Mouse (Mus musculus) frontal cortex, postnatal 14 days (tissue): ENCODE measurements around the gene Ackr1.
A peak's percentile ranks its signal among the peaks of the same experiment; 100 is the strongest.

Experiments used
- DNase-seq, 2 experiments: peaks; one replicate each; pipeline ENCODE4 v3.0.0; 2022; ENCODE audit warnings: low spot score in 2 of 2

Ackr1 gene

GRCm38 (mm10) chr1:173333312-173334253, at the start of gene Ackr1:
TSS of gene Ackr1 (minus strand) at chr1:173333750.
- no peak for DNase-seq

DNA sequence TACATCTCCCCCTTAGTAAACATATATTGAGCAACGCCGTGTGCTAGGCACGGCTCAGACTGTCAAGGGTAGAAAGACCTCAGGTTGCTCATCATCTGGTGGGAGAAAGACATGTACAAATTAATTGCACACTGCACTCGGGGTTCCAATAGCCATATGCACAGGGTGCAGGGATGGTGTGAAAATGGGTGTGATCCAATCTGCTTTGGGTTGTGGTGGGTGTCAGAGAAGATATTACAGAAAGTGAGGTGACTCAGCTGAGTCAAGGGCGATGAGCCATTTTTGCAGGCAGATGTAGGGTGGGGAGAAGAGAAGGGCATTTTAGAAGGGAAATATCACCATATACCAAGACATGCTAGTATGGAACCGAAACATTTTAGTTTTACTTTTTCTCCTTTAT, 47.9 kb upstream of the Ackr1 start:
- no peak for DNase-seq

DNA sequence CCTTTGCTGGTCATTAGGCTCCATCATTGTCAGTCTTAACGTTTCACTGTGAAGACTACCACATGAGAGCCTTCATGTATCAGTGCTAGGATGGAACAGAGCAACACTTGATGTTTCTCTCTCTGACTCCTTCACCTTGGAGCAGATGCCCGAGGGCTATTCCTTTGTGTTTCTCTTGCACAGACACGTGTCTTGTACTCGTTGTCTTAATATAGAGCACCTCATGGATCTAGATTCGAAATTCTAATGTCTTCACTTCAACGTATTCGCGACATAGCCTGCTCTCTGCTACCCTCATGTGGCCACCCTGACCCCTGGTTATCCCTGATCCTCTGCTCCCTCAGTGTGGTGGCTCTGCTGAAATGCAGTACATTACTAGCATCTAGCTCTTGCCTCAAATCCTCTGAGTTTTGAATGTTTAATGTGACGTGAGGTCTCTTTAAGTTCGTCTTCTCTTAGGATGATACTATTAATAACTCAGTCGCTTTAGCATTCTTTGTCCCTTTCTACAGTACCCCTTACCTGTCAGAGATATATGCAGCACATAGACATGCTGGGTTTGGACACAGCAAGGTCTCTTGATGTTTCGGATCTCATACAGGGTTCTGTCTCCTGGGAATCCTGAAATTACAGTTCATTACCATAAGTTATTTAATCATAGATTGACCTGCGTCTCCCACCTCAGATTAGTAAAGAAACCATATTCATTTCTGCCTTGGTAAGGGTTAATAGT, 44.0 kb upstream of the Ackr1 start:
- DNase-seq = peak; percentile 56 to 70

- DNase-seq = no peak
Measured at GRCm38 (mm10) chr1:173374020-173374419, 40.5 kb upstream of the Ackr1 start.

GRCm38 (mm10) chr1:173371586-173371985, 38.0 kb upstream of the Ackr1 start:
- no peak for DNase-seq

DNA sequence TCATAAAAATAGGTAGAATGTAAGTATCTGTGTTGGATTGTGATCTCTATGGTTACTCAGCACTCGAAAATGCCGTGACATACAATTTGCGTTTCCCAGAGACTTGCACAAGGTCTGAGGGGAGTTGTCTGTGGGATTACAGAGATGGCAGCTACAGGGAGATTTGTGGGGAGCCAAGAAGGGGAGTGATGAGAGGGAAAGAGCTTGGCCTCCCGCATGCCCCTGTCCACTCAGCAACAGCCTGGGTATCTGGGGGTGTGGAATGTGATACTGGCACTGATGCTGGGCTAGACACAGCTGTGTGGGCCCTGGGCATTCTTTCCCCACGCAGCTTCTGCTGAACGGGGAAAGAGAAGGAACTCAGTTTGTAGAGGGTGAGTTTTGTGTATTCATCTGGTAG, 36.9 kb upstream of the Ackr1 start:
- no peak for DNase-seq

- DNase-seq = no peak
Measured at GRCm38 (mm10) chr1:173369611-173370010, 36.1 kb upstream of the Ackr1 start.

DNA sequence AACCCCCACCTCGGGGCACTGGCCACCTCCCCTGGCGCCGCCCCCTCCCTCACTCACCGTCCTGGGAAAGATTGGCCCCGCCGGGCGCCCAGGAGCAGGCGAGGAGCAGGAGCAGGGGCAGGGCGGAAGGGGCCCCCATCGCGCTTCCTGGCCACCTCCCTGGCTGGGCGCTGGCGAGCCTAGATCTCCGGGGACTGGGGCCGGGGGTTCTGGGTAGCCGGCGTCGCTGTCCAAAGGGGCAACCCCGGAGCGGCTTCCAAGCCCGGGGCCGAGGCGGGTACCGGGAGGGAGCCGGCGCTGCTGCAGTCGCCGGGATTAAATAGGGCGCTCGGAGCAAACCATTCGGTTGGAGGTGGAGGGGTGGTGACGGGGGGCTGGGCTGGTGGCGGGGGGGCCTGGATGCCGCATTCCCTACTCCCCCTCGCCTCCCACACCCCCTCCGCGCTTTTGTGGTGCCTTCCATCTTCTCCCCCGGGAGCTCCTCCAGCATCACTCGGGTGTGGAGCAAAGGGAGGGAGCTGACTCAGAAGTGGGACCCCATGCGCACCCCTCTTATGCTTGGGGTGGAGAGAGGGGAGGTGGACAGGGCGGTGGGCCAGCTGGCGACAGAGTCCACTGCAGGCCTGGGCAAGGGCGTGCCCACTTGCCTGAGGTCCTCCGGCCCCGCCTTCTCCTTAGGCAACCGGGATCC, 34.0 kb upstream of the Ackr1 start, which contains the start of gene Cadm3:
Cadm3 (minus strand) TSS at position 340 of the 691 bp plus-strand sequence.
- peak; percentile 53 to 72 for DNase-seq

- DNase-seq = peak in 1 of 2 experiments; percentile 27
Measured at GRCm38 (mm10) chr1:173366701-173367355, 33.3 kb upstream of the Ackr1 start.

GRCm38 (mm10) chr1:173365970-173366409, 32.4 kb upstream of the Ackr1 start:
- DNase-seq = no peak

GRCm38 (mm10) chr1:173364125-173364800, 30.7 kb upstream of the Ackr1 start:
- DNase-seq = no peak

- no peak for DNase-seq
Measured at GRCm38 (mm10) chr1:173363436-173363835, 29.9 kb upstream of the Ackr1 start.

- no peak for DNase-seq
Measured at GRCm38 (mm10) chr1:173361651-173362050, 28.1 kb upstream of the Ackr1 start.

- DNase-seq = no peak
Measured at GRCm38 (mm10) chr1:173359590-173360290, 26.2 kb upstream of the Ackr1 start.

- DNase-seq = no peak
Measured at GRCm38 (mm10) chr1:173357799-173358198, 24.2 kb upstream of the Ackr1 start.

DNA sequence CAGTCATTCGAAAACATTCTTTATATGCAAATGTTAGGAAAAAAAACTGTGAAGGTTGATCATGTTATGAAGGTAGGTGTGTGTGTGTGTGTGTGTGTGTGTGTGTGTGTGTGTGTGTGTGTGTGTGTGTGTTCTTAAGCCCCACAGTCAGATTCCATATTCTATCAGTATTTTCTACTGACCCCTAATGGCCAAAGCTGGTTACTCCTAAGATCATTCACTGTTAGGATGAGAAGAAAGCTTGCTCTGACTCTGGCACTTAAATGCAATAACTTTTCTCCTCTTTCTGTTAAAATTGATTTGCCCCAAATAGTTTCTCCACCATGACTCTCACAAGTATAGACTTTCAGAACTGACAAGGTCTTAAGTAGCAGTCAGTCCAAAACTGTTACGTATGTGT, 23.1 kb upstream of the Ackr1 start:
- DNase-seq = no peak

DNA sequence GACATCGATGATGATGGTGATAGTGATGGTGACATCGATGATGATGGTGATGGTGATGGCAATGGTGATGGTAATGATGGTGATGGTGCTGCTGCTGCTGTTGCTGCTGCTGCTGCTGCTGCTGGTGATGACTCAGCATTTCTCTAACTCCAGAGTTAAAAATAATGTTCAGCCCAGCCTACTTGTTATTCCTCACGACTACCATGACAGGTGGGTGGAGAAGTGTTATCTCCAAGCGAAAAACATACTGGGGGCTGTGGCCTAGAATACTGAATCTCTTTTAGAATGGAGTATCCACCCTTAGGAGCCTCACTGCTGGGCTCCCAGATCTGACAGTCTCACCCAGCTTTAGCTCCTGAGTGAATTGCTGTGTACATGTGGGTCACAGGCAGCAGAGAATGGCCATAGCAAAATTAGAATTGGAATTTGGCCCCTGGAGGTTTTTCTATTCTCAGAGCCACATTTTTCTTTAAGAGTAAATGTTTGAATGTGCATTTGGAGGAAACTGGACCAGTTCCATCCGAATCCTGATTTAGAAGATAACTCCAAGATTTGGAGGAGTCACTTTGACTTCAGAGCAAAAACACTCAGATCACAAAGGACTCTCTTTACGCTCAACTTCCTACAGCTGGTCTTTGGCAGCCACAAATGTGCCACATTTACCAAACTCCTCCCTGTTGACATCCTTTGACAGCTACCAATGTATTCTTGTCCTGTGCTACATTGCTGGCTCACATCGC, 21.7 kb upstream of the Ackr1 start:
- no peak for DNase-seq

DNA sequence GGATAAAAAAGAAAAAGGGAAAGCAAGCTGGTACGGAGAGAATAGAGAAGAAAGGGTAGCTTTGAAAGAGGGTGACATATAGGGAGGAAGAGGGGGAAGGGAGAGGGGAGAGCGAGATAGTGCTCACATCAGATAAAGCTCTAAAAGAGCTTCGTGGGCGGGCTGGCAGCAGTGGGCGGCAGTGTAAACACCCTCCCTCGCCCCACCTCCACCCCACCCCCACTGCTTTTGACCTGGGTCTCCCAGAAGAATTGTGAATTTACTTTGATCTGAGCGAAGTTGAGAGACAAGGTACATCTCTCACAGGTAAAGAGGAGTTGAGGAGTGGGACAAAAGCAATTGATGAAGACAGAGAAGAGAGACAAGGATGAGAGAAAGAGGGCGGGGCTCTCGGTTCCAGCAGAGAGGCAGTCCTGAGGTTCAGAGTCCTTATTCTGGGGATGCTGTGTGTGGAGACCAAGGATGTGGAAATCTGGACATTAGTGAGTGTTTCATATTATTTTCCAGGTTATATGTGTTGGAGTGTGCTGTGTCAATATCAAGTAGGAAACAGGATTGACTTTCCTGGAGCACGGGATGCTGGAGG, 16.9 kb upstream of the Ackr1 start, which contains the start of gene Aim2:
Aim2 (plus strand) TSS at position 508 of the 586 bp plus-strand sequence.
- DNase-seq = no peak

DNA sequence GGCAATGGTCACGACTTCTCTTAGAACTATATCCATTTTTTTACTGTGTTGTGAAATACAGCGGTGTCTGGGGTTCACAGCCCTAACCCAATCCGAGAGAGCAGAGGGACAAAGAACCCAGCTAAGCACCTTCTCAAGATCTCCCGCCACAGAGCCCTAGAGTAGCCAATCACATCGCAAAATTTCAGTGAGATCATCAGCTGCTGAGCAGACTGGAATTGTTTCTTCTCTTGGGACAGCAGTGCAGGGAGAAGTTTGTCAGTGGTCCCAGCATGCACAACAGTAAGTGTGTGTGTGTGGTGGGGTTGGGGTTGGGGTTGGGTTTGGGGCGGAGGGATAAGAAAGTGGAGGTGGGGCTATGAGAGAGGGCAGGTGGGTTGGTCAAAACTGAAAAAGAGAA, 16.4 kb upstream of the Ackr1 start:
- DNase-seq = no peak
